Mouse (Mus musculus): Measurements from ENCODE around the gene Cdc42ep3. TPM values are rescaled to one million over a fixed set of nuclear protein-coding genes. Genes with fewer than 3 reads are reported as not detected.

The Cdc42ep3 gene
- polyA plus RNA-seq, 1 experiment from 2014 or later: 44.0 TPM

DNA sequence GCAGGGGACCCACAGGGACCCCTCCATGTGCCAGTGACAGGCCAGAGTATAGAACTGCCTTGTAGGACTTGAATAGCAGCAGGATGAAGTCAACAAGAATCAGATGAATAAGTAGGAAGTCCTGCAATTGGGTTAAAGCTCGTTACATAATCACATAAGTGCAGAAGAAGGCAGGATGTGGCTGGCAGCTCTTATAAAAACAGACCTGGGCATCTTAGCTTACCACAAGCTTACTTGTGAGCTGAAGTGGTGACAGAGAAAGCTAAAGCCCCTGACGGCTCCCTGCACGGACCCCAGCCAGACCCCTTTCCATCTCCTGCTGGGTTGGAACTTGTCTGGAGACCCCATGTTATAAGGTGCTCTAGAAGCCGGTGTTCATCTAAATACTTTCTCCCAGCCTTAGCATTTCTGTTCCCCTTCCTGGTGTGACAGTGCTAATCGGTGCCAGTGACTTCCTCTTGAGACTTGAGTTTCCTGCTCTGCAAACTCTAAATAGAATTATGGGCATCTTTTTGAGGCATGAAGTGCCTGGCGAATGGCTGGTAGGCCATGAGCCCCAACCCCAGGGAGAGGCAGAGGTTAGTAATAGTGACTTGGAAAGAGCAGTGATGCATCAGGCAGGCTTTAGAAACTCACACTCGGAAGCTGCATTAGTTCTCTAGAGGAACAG is 6.8 kb downstream of the Cdc42ep3 start:
- Histone ChIP-seq H3K9me3 (ENCODE audit: control insufficient read depth, low read length) (no peaks in the 10 kb centered on the region), H3K4me3 (ENCODE audit: low read length) (no peak overlapping the region), H3K27me3 (replicated peaks; ENCODE audit: control insufficient read depth, insufficient read depth, low read length) (no peaks in the 10 kb centered on the region), H3K9ac (ENCODE audit: low read depth, low read length) (no peak overlapping the region), H3K27ac (ENCODE audit: low read depth, low read length) (no peak overlapping the region), H3K36me3 (ENCODE audit: control insufficient read depth, insufficient read depth, low read length) (no peaks in the 10 kb centered on the region), H3K4me1 (ENCODE audit: control insufficient read depth, insufficient read depth, low read depth, low read length) (peaks cover 14% of the 10 kb centered on the region), H3K4me2 (ENCODE audit: low read length) (no peak overlapping the region)
- WGBS: 87% methylated on average over 7 of the region's 7 CpGs
- ATAC-seq: no peak

DNA sequence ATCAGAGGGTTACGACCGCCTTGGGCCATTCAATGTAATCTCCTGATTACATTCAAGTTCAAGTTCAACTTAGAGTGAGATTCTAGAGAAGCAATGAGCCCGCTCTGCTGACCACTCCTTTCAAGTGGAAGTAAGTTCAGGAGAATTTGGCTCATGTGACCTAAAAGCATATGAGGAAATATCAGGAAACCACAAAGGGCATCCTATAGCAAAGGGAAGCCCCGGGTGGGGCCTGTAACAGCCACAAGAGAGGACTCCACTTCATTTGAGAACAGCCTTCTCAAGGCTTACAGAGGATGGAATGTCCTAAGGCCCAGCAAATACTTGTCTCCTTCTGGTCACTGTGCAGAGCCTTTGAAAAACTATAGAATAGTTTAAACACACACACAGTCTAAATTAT is 7.6 kb downstream of the Cdc42ep3 start:
- Histone ChIP-seq H3K9ac (ENCODE audit: low read depth, low read length) (no peak overlapping the region), H3K4me2 (ENCODE audit: low read length) (no peak overlapping the region), H3K27ac (ENCODE audit: low read depth, low read length) (no peak overlapping the region), H3K4me1 (ENCODE audit: control insufficient read depth, insufficient read depth, low read depth, low read length) (peaks cover 7% of the 10 kb centered on the region), H3K9me3 (ENCODE audit: control insufficient read depth, low read length) (no peaks in the 10 kb centered on the region), H3K27me3 (replicated peaks; ENCODE audit: control insufficient read depth, insufficient read depth, low read length) (no peaks in the 10 kb centered on the region), H3K36me3 (ENCODE audit: control insufficient read depth, insufficient read depth, low read length) (no peaks in the 10 kb centered on the region), H3K4me3 (ENCODE audit: low read length) (no peak overlapping the region)
- 90% methylated on average over 4 of the region's 4 CpGs for WGBS
- no peak for ATAC-seq

DNA sequence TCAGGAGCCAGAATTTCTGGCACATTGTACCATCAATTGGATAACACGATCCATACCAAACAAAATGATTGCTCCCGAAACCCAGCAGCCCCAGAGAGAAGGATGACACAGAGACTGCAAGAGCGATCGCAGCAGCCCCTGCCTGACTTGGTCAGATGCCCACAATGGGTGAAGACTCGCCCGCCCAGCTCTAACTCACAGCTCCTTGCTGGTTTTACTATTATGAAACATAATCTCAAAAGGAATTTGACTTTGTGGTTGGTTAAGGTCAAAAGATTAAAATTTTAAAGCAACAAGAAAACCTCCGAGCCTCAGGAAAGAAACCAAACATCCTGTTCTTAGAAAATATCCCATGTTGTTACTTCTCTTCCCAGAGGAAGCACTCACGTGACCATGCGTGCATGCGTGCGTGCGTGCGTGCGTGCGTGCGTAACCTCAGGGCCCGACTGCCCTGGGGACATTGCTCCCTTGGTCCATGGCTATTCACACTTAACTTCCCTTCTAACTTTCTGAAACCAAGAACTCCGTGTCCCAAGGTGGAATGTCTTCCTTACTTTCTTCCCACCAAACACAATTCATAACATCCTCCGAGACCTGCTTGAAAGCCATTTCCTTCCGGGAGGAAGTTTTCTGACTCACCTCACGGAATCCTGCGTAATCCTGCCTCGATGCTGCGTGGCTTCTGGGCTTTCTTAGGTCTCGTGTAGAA is 9.7 kb downstream of the Cdc42ep3 start:
- no peak overlapping the region for H3K9ac ChIP-seq (ENCODE audit: low read depth, low read length)
- no peak for ATAC-seq
- H3K4me2 ChIP-seq (ENCODE audit: low read length): no peak overlapping the region
- no peaks in the 10 kb centered on the region for H3K9me3 ChIP-seq (ENCODE audit: control insufficient read depth, low read length)
- H3K36me3 ChIP-seq (ENCODE audit: control insufficient read depth, insufficient read depth, low read length): no peaks in the 10 kb centered on the region
- H3K4me1 ChIP-seq (ENCODE audit: control insufficient read depth, insufficient read depth, low read depth, low read length): peaks cover 4% of the 10 kb centered on the region
- no peak overlapping the region for H3K27ac ChIP-seq (ENCODE audit: low read depth, low read length)
- 90% methylated on average over 25 of the region's 25 CpGs for WGBS
- no peak overlapping the region for H3K4me3 ChIP-seq (ENCODE audit: low read length)
- H3K27me3 ChIP-seq (replicated peaks; ENCODE audit: control insufficient read depth, insufficient read depth, low read length): no peaks in the 10 kb centered on the region

DNA sequence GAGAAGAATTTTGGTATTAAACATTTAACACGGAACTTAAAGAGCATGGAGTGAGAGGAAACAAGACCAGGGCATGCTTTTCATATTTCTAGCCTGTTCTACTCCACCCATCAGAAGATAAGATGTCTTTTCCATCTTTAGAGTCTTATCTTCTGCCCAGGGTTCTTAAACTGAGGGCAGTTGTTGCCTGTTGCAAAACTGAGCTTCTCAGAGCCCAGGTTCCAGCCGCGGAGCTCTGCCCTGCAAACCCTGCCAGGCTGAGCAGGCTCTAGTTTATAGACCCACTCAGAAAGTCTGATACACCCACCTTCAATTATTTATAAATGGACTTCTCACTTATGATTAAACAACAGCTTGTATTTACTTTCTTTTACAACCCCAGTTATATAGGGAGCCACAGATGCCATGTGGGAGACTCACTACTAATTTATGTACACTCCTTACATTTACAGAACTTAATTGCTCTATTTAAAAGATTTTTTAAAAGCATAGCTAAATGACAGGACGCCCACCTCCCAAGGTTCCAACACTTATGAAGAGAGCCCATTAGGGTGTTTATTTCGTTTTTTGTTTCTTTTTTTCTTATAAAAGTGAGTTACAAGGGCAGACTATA is 11.5 kb downstream of the Cdc42ep3 start:
- WGBS: 77% methylated on average over 5 of the region's 5 CpGs
- ATAC-seq: no peak
- H3K4me1 ChIP-seq (ENCODE audit: control insufficient read depth, insufficient read depth, low read depth, low read length): no peaks in the 10 kb centered on the region; the same call in 1 of the 2 replicates
- H3K27me3 ChIP-seq (replicated peaks; ENCODE audit: control insufficient read depth, insufficient read depth, low read length): no peaks in the 10 kb centered on the region
- H3K9me3 ChIP-seq (ENCODE audit: control insufficient read depth, low read length): no peaks in the 10 kb centered on the region
- no peak overlapping the region for H3K4me3 ChIP-seq (ENCODE audit: low read length)
- H3K36me3 ChIP-seq (ENCODE audit: control insufficient read depth, insufficient read depth, low read length): no peaks in the 10 kb centered on the region
- no peak overlapping the region for H3K27ac ChIP-seq (ENCODE audit: low read depth, low read length)
- no peak overlapping the region for H3K4me2 ChIP-seq (ENCODE audit: low read length)
- no peak overlapping the region for H3K9ac ChIP-seq (ENCODE audit: low read depth, low read length)

DNA sequence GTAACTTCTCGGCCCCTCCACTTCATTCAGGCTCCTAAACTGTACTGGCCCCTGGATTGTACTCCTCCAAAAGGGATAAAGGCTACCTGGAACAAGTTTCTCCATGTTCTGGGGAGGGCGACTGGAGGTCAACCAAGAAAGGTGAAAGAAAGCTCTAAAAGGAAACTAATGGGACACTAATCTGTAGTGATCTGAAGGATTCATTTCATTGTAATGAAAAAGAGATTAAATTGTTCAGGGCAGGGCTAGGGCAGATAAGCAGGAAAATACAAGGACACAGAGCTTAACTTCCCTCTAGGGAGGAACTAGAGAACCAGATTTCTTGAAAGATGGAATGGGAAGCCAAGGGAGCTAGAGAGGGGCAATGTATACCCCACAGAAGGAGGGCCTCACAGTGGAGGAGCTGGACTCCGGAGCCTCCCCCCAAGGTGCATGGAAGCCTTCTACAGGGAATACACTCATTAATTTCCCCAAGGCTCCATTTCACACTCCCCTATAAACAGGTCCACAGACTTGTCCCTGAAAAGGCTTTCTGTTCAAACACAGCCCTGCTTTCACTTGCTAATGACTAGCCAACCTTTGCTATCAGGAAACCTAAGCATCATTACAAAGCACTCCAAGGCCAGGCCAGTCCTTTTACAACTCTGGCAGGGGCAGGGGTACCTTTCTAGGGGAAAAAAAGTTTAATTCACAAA is 12.1 kb downstream of the Cdc42ep3 start:
- H3K9ac ChIP-seq (ENCODE audit: low read depth, low read length): no peak overlapping the region
- no peak overlapping the region for H3K4me3 ChIP-seq (ENCODE audit: low read length)
- no peaks in the 10 kb centered on the region for H3K9me3 ChIP-seq (ENCODE audit: control insufficient read depth, low read length)
- ATAC-seq: no peak
- H3K4me2 ChIP-seq (ENCODE audit: low read length): no peak overlapping the region
- WGBS: 59% methylated on average over 3 of the region's 3 CpGs
- H3K36me3 ChIP-seq (ENCODE audit: control insufficient read depth, insufficient read depth, low read length): no peaks in the 10 kb centered on the region
- no peaks in the 10 kb centered on the region for H3K27me3 ChIP-seq (replicated peaks; ENCODE audit: control insufficient read depth, insufficient read depth, low read length)
- no peaks in the 10 kb centered on the region; the same call in 1 of the 2 replicates for H3K4me1 ChIP-seq (ENCODE audit: control insufficient read depth, insufficient read depth, low read depth, low read length)
- H3K27ac ChIP-seq (ENCODE audit: low read depth, low read length): no peak overlapping the region

DNA sequence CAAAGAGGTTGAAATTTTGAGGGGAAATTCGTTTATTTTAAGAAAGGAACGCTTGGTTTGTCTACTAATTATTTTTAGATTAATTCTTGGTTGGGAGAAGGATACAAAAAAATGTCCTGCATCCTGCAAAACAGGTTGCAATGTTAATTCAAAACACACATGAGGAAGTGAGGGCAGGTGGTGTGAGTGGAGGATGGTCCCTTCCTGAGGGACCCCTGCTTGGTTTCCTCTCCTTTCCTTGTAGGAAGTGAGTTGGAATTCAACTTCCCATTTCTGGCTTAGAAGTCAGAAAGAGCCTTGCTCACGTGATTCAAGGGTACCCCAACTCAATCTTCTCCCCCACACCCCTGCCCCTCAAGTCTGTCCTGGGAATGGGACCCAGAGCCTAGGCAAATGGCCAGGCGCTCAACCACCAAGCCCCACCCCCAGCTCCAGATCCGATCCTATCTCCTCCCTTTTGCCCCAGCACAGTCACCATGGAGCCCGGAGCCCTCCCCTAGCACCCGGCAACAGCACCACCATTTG is 12.9 kb downstream of the Cdc42ep3 start:
- H3K27ac ChIP-seq (ENCODE audit: low read depth, low read length): no peak overlapping the region
- H3K4me1 ChIP-seq (ENCODE audit: control insufficient read depth, insufficient read depth, low read depth, low read length): no peaks in the 10 kb centered on the region; the same call in 1 of the 2 replicates
- WGBS: 76% methylated on average over 7 of the region's 7 CpGs
- H3K27me3 ChIP-seq (replicated peaks; ENCODE audit: control insufficient read depth, insufficient read depth, low read length): no peaks in the 10 kb centered on the region
- no peak for ATAC-seq
- no peaks in the 10 kb centered on the region for H3K9me3 ChIP-seq (ENCODE audit: control insufficient read depth, low read length)
- no peak overlapping the region for H3K4me3 ChIP-seq (ENCODE audit: low read length)
- no peak overlapping the region for H3K4me2 ChIP-seq (ENCODE audit: low read length)
- H3K36me3 ChIP-seq (ENCODE audit: control insufficient read depth, insufficient read depth, low read length): no peaks in the 10 kb centered on the region
- no peak overlapping the region for H3K9ac ChIP-seq (ENCODE audit: low read depth, low read length)

DNA sequence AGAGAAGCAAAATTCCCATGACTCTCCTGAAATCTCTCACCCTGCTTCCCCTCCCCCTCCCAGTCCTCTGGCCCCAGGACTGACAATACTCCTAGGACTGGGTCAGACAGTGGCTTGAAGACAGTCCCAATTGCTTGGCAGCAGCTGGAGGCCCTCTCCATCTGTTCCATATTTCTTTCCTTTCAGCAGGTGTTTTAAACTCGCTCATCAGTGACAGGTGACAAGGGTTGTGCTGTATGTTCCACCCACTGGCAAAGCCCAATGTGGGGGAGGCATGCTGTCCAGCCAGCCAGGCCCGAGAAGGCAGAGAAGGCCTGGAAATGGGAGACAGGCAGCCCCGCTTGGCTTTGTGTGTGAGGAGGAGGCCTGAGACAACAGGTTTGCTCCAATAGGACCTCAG is 17.4 kb downstream of the Cdc42ep3 start:
- no peak for ATAC-seq
- H3K36me3 ChIP-seq (ENCODE audit: control insufficient read depth, insufficient read depth, low read length): peaks cover 6% of the 10 kb centered on the region; the same call in 1 of the 2 replicates
- no peak overlapping the region for H3K27ac ChIP-seq (ENCODE audit: low read depth, low read length)
- H3K4me1 ChIP-seq (ENCODE audit: control insufficient read depth, insufficient read depth, low read depth, low read length): no peaks in the 10 kb centered on the region
- H3K4me2 ChIP-seq (ENCODE audit: low read length): no peak overlapping the region
- no peak overlapping the region for H3K9ac ChIP-seq (ENCODE audit: low read depth, low read length)
- no peaks in the 10 kb centered on the region for H3K27me3 ChIP-seq (replicated peaks; ENCODE audit: control insufficient read depth, insufficient read depth, low read length)
- WGBS: 80% methylated on average over 3 of the region's 3 CpGs
- no peak overlapping the region for H3K4me3 ChIP-seq (ENCODE audit: low read length)
- no peaks in the 10 kb centered on the region for H3K9me3 ChIP-seq (ENCODE audit: control insufficient read depth, low read length)

DNA sequence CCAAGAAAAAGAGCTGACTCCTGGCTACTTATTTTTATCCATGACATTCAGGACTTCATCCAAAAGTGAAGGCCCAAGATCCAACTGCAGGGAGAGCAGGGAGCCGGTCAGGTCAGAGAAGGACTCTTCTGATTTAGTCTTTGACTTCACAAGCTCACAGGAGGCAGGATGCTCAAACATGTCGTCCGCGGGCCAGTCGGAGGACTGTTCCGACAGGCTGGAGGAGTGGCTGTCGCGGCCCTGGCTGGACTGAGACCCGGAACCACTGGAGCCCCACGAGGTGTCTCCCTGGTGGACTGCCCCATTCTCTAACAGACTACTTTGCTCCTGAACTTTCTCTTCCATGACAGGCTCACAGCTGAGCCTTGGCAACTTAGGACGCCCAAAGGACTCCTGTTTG is 20.2 kb downstream of the Cdc42ep3 start:
- WGBS: 92% methylated on average over 11 of the region's 11 CpGs
- H3K27me3 ChIP-seq (replicated peaks; ENCODE audit: control insufficient read depth, insufficient read depth, low read length): no peaks in the 10 kb centered on the region
- ATAC-seq: no peak
- H3K4me3 ChIP-seq (ENCODE audit: low read length): no peak overlapping the region
- no peaks in the 10 kb centered on the region for H3K4me1 ChIP-seq (ENCODE audit: control insufficient read depth, insufficient read depth, low read depth, low read length)
- peaks cover 7% of the 10 kb centered on the region; the same call in 1 of the 2 replicates for H3K36me3 ChIP-seq (ENCODE audit: control insufficient read depth, insufficient read depth, low read length)
- H3K27ac ChIP-seq (ENCODE audit: low read depth, low read length): no peak overlapping the region
- H3K9ac ChIP-seq (ENCODE audit: low read depth, low read length): no peak overlapping the region
- H3K4me2 ChIP-seq (ENCODE audit: low read length): no peak overlapping the region
- H3K9me3 ChIP-seq (ENCODE audit: control insufficient read depth, low read length): no peaks in the 10 kb centered on the region

DNA sequence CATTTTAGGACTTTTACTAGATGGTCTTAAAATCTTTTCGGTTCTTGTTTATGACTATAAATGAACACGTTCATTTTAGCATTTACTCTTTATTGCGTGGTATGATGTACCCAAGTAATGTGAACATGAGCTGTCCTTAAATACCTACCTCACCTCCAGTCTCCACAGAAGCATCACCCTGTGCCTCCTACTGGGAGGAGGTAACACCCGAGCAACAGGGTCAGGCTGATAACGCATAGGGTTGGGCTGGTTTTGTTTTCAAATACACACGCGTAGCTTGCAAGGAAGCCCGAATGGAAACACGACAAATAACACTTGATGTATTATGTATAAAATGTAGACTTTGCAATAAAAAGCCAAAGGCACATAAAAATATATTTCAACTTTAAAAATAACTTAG is 21.2 kb downstream of the Cdc42ep3 start:
- Histone ChIP-seq H3K4me3 (ENCODE audit: low read length) (no peak overlapping the region), H3K9me3 (ENCODE audit: control insufficient read depth, low read length) (no peaks in the 10 kb centered on the region), H3K27me3 (replicated peaks; ENCODE audit: control insufficient read depth, insufficient read depth, low read length) (no peaks in the 10 kb centered on the region), H3K27ac (ENCODE audit: low read depth, low read length) (no peak overlapping the region), H3K4me2 (ENCODE audit: low read length) (no peak overlapping the region), H3K4me1 (ENCODE audit: control insufficient read depth, insufficient read depth, low read depth, low read length) (no peaks in the 10 kb centered on the region), H3K36me3 (ENCODE audit: control insufficient read depth, insufficient read depth, low read length) (peaks cover 7% of the 10 kb centered on the region; the same call in 1 of the 2 replicates), H3K9ac (ENCODE audit: low read depth, low read length) (no peak overlapping the region)
- ATAC-seq: no peak
- WGBS: 91% methylated on average over 9 of the region's 9 CpGs
